Mouse (Mus musculus) mouse embryonic stem cell (cell line): ENCODE data around the gene Slc6a9.

Experiments used
- in situ Hi-C, 2 experiments: fragments of 300-500 bp; cut with MboI; formaldehyde crosslinking; loops; 1 replicate in 1 of 2; 3 replicates in 1 of 2; pipeline ENCODE4 v1.14.3; 2019 to 2020; ENCODE audit warnings: low sequenced_read_pairs in 2 of 2, low pct_unique_long_range_greater_than_20kb in 1 of 2, mixed read lengths in 1 of 2; ENCODE audit not compliant: unreplicated experiment in 1 of 2

Gene Slc6a9

GRCm38 (mm10) chr4:117866083-117866482 lies 31.8 kb downstream of the Slc6a9 start:
- in situ Hi-C loops: no loop called here

- in situ Hi-C loops: no loop called here
Measured at GRCm38 (mm10) chr4:117867000-117867399, 32.7 kb downstream of the Slc6a9 start.

GRCm38 (mm10) chr4:117867823-117868222 lies 33.5 kb downstream of the Slc6a9 start:
- in situ Hi-C loops: no loop called here

- in situ Hi-C loops: no loop called here
Measured at GRCm38 (mm10) chr4:117869317-117869716, 35.0 kb downstream of the Slc6a9 start.

GRCm38 (mm10) chr4:117870437-117870836 lies 36.1 kb downstream of the Slc6a9 start:
- in situ Hi-C loops: no loop called here

GRCm38 (mm10) chr4:117871787-117872186 lies 37.5 kb downstream of the Slc6a9 start:
- in situ Hi-C loops: no loop called here

- in situ Hi-C loops: no loop called here
Measured at GRCm38 (mm10) chr4:117872471-117872886, 38.2 kb downstream of the Slc6a9 start, which contains the start of gene Ccdc24. Gene Ccdc24 (minus strand): TSS chr4:117872557.

- in situ Hi-C loops: no loop called here
Measured at GRCm38 (mm10) chr4:117873615-117874014, 39.3 kb downstream of the Slc6a9 start.

- in situ Hi-C loops: no loop called here
Measured at GRCm38 (mm10) chr4:117878301-117878700, 44.0 kb downstream of the Slc6a9 start.

- in situ Hi-C loops: no loop called here
Measured at GRCm38 (mm10) chr4:117878703-117879102, 44.4 kb downstream of the Slc6a9 start.

GRCm38 (mm10) chr4:117882701-117883691 lies 48.7 kb downstream of the Slc6a9 start, which contains the start of gene B4galt2:
Gene B4galt2 (minus strand): TSS chr4:117883487.
- in situ Hi-C loops: no loop called here

GRCm38 (mm10) chr4:117884146-117884545 lies 49.8 kb downstream of the Slc6a9 start:
- in situ Hi-C loops: no loop called here

GRCm38 (mm10) chr4:117885093-117885492 lies 50.8 kb downstream of the Slc6a9 start:
- in situ Hi-C loops: no loop called here

- in situ Hi-C loops: no loop called here
Measured at GRCm38 (mm10) chr4:117885994-117886393, 51.7 kb downstream of the Slc6a9 start.

- in situ Hi-C loops: no loop called here
Measured at GRCm38 (mm10) chr4:117886644-117887043, 52.3 kb downstream of the Slc6a9 start.

- in situ Hi-C loops: no loop called here
Measured at GRCm38 (mm10) chr4:117887133-117887532, 52.8 kb downstream of the Slc6a9 start, which contains the start of gene Atp6v0b. Gene Atp6v0b (minus strand): TSS chr4:117887333.

GRCm38 (mm10) chr4:117887920-117888319 lies 53.6 kb downstream of the Slc6a9 start:
- in situ Hi-C loops: no loop called here

GRCm38 (mm10) chr4:117889471-117889870 lies 55.2 kb downstream of the Slc6a9 start:
- in situ Hi-C loops: no loop called here

- in situ Hi-C loops: no loop called here
Measured at GRCm38 (mm10) chr4:117890031-117890430, 55.7 kb downstream of the Slc6a9 start.

- in situ Hi-C loops: no loop called here
Measured at GRCm38 (mm10) chr4:117890750-117891149, 56.4 kb downstream of the Slc6a9 start.
